Mouse (Mus musculus) cerebellum, adult 2 months (tissue): ENCODE results near the gene Man1c1.

Source experiments
- CTCF ChIP-seq: fragments of 200-500 bp; IDR thresholded peaks from 2 replicates; pipeline ENCODE4 v1.5.1; 2011; ENCODE audit warnings: low read depth, mild to moderate bottlenecking, control low read depth, low read length, moderate library complexity, borderline replicate concordance; ENCODE audit not compliant: insufficient read depth
- POLR2A ChIP-seq: fragments of 200-500 bp; IDR thresholded peaks from 2 replicates; pipeline ENCODE4 v1.6.1; 2011; ENCODE audit warnings: low read length, control low read depth, borderline replicate concordance; ENCODE audit not compliant: insufficient read depth

- TF ChIP-seq POLR2A (no peak), CTCF (no peak)
Observed at GRCm38 (mm10) chr4:134617779-134618178, 86.3 kb downstream of the Man1c1 start.
